Mouse (Mus musculus) left cerebral cortex, adult 2 months (tissue): ENCODE results near the gene Rab4a. TPM values are rescaled to one million over a fixed set of nuclear protein-coding genes. Genes with fewer than 3 reads are reported as not detected.
"Not testable (repeated sequence)": the region's sequence is repeated elsewhere in the genome, so short reads cannot be mapped to it uniquely, and the experiment has no call there.

Experiments used
- DNase-seq, 2 experiments: peaks; one replicate each; pipeline ENCODE4 v3.0.0; 2021 to 2022; ENCODE audit warnings: low spot score in 2 of 2, mixed read lengths in 1 of 2; ENCODE audit errors: extremely low spot score in 1 of 2
- H3K27ac ChIP-seq: fragments of 200-600 bp; 2 replicates; pipeline ENCODE4 v1.8.1; 2022
- H3K4me3 ChIP-seq: fragments of 200-600 bp; 2 replicates; pipeline ENCODE4 v1.8.1; 2022
- CTCF ChIP-seq: fragments of 200-600 bp; IDR thresholded peaks from 2 replicates; pipeline ENCODE4 v1.8.1; 2022; ENCODE audit warnings: antibody characterized with exemption, mild to moderate bottlenecking, moderate library complexity
- intact Hi-C: fragments of 180-260 bp; cut with DNase I; formaldehyde crosslinking; loops from one replicate; pipeline ENCODE4 v1.15.1; 2025
- total RNA-seq, 2 experiments: library from RNA; stranded (reverse); gene quantifications; 2 replicates each; pipeline ENCODE4 v1.2.3; 2021

The Rab4a gene
- total RNA-seq, 2 experiments from 2014 or later, result 39.8 to 48.9 TPM

- H3K27ac ChIP-seq, result peak overlapping the region; percentile 96
- TF ChIP-seq CTCF, result no peak
- H3K4me3 ChIP-seq, result peak overlapping the region; percentile 71
- DNase-seq, result no peak
- intact Hi-C loops, result no loop called here
These were observed 522 bp upstream of the Rab4a start for GRCm38 (mm10) chr8:123805209-123805717.

DNA sequence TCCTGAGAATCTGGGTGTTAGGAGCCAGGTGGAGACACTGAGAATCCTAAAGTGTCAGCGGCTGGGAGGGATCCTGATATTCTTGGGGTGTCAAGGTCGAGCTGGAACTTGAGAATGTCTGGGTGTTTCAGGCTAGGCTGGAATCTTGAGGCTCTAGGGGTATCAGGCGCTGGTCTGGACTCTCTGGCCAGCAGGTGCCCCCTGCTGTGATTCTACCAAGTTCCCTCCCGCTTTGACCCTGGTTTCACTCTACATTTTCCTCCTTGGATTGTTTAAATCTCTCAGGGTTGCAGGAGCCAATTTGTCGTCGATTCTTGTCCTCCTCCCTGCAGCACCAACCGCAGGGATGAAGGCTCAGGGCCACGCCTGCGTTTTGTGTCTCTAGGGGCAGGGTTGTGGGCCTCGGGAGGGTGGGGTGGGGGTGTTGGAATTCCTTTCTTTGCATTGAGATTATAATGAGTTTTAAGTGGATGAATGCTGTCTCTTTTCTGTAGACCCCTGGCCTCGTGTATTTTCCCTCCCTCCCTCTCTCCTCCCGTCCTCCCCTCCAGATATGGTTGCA, 670 bp downstream of the Rab4a start:
- Histone ChIP-seq H3K4me3 (peak overlapping the region; percentile 71), H3K27ac (peak overlapping the region; percentile 96)
- intact Hi-C loops, result no loop called here
- DNase-seq, result no peak
- TF ChIP-seq CTCF, result no peak

GRCm38 (mm10) chr8:123807024-123807431, 1.2 kb downstream of the Rab4a start:
- no peak for TF ChIP-seq CTCF
- intact Hi-C loops, result no loop called here
- Histone ChIP-seq H3K4me3 (peak overlapping the region; percentile 71), H3K27ac (peak overlapping the region; percentile 96; the same call in 1 of the 2 replicates)
- DNase-seq, result no peak

GRCm38 (mm10) chr8:123807852-123808573, 2.2 kb downstream of the Rab4a start:
- no peak for DNase-seq
- TF ChIP-seq CTCF, result no peak
- intact Hi-C loops, result no loop called here
- no peak overlapping the region; the same call in 1 of the 2 replicates for H3K4me3 ChIP-seq
- 0 out of 2 replicates have a peak overlapping the region, but pooled peaks have one; percentile 96 for H3K27ac ChIP-seq

DNA sequence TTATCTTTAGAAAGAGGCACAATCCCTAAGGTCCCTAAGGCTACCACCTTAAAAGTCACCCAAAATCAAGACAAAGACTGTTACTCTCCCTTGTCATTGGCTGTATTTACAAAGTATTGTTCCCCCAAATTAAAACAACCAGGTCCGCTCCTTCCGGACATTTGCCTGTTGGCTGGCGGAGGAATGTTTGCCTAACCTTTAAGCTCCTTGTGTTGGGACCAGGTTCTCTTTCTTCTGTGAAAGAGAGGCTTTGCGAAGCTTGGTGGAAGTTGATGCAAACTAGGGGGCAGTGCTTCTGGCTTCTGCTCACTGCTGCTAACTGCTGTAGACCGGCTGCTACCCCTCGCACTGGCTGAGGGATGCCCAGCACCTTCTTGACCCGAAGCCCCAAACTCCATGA, 2.9 kb downstream of the Rab4a start:
- Histone ChIP-seq H3K4me3 (no peak overlapping the region), H3K27ac (no peak overlapping the region)
- DNase-seq, result no peak
- intact Hi-C loops, result no loop called here
- no peak for TF ChIP-seq CTCF

- H3K4me3 ChIP-seq, intact Hi-C loops, DNase-seq, H3K27ac ChIP-seq: not testable (repeated sequence)
These were observed 3.6 kb downstream of the Rab4a start for GRCm38 (mm10) chr8:123809342-123809741.

DNA sequence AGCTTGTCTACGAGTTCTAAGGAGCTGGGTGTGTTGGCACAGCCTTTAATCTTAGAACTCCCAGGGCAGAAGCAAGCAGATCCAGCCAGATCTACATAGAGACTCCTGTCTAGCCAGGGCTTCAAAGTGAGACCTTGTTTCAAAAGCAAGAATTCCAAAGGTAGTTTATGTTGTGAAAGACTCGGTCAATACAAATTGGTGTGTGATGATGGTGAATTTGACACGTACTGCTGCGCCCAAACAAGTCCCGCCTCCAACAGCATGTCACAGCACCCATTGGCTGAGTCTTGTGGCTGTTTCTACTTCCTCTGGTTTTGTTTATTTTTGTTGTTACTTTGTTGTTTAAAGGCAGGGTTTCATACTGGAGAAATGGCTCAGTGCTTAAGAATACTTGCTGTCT, 6.4 kb downstream of the Rab4a start:
- intact Hi-C loops, result no loop called here
- peak overlapping the region; percentile 3; the same call in 1 of the 2 replicates for H3K27ac ChIP-seq
- no peak for TF ChIP-seq CTCF
- no peak for DNase-seq
- no peak overlapping the region for H3K4me3 ChIP-seq

- intact Hi-C loops, result no loop called here
- TF ChIP-seq CTCF, result no peak
- no peak for DNase-seq
- Histone ChIP-seq H3K4me3 (no peak overlapping the region), H3K27ac (peak overlapping the region; percentile 22)
These were observed 7.5 kb downstream of the Rab4a start for GRCm38 (mm10) chr8:123813173-123813891.

GRCm38 (mm10) chr8:123813892-123814266, 8.1 kb downstream of the Rab4a start:
- no peak for DNase-seq
- TF ChIP-seq CTCF, result no peak
- intact Hi-C loops, result no loop called here
- H3K27ac ChIP-seq, result peak overlapping the region; percentile 22
- no peak overlapping the region for H3K4me3 ChIP-seq

- intact Hi-C loops, result no loop called here
- Histone ChIP-seq H3K4me3 (no peak overlapping the region), H3K27ac (0 out of 2 replicates have a peak overlapping the region, but pooled peaks have one; percentile 47)
- DNase-seq, result no peak
- TF ChIP-seq CTCF, result no peak
These were observed 9.5 kb downstream of the Rab4a start for GRCm38 (mm10) chr8:123815325-123815724.

DNA sequence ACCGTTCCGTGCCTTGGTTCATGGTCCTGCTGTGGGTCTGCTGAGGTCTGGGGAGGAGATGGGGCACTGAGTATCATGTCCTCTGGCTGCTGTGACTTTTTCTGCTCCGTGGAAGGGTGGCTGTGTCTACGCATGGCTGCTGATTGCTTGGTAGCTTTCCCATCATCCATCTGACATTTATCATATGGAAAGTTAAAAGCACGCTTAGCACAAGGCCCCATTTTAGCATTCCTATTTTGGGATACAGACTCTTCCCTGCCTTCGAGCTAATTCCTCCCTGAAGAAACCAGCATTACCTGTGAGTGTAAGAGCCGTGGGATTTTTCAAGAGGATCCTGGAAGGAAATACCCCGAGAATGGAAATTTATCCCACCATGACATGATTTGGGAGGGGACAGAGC, 11.2 kb downstream of the Rab4a start:
- intact Hi-C loops, result no loop called here
- TF ChIP-seq CTCF, result no peak
- Histone ChIP-seq H3K4me3 (no peak overlapping the region), H3K27ac (peak overlapping the region; percentile 83)
- no peak for DNase-seq

DNA sequence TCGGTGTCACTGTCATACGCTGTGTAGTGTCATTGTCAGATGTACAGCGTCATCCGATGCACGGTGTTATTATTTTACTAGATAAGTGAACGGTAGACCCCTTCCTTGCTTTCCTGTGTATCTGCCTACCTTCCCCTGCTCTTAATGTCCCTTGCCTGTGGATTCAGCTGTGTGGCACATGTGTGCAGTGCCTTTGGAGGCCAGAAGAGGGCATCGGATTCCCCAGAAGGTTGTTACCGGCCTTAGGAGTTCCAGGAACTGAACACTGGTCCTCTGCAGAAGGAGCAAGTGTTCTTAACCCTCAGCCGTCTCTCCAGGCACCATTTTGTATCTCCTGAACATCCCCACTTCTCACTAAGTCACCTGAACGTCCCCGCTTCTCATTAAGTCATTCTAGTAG, 12.0 kb downstream of the Rab4a start:
- Histone ChIP-seq H3K4me3 (no peak overlapping the region), H3K27ac (peak overlapping the region; percentile 83)
- intact Hi-C loops, result no loop called here
- DNase-seq, result no peak
- TF ChIP-seq CTCF, result peak; percentile 14
